Mouse (Mus musculus) neural tube, embryonic 10.5 days (tissue): ENCODE measurements around the gene Adgrg5.

ENCODE experiments used
- DNase-seq: peaks from one replicate; pipeline ENCODE4 v3.0.0-alpha.2; 2017; ENCODE audit warnings: low spot score; ENCODE audit errors: extremely low spot score

Adgrg5 gene

GRCm38 (mm10) chr8:94967071-94967470 is 43.6 kb downstream of the Adgrg5 start:
- no peak for DNase-seq

GRCm38 (mm10) chr8:94967554-94967953 is 44.1 kb downstream of the Adgrg5 start:
- no peak for DNase-seq

- no peak for DNase-seq
These were observed 49.8 kb downstream of the Adgrg5 start for GRCm38 (mm10) chr8:94973270-94973669.

GRCm38 (mm10) chr8:94973786-94974185 is 50.3 kb downstream of the Adgrg5 start:
- no peak for DNase-seq

- no peak for DNase-seq
These were observed 51.1 kb downstream of the Adgrg5 start, which contains the start of gene Adgrg1 for GRCm38 (mm10) chr8:94974467-94975165. Adgrg1 (plus strand) TSS chr8:94974751.

- DNase-seq: no peak
These were observed 53.3 kb downstream of the Adgrg5 start for GRCm38 (mm10) chr8:94976651-94977417.

GRCm38 (mm10) chr8:94978131-94978530 is 54.6 kb downstream of the Adgrg5 start:
- no peak for DNase-seq

GRCm38 (mm10) chr8:94978593-94979319 is 55.3 kb downstream of the Adgrg5 start:
- no peak for DNase-seq

GRCm38 (mm10) chr8:94980176-94980575 is 56.7 kb downstream of the Adgrg5 start:
- no peak for DNase-seq

- no peak for DNase-seq
These were observed 57.5 kb downstream of the Adgrg5 start for GRCm38 (mm10) chr8:94980976-94981375.

GRCm38 (mm10) chr8:94981848-94982247 is 58.4 kb downstream of the Adgrg5 start:
- DNase-seq: no peak

GRCm38 (mm10) chr8:94983146-94983545 is 59.7 kb downstream of the Adgrg5 start:
- DNase-seq: no peak

- no peak for DNase-seq
These were observed 60.5 kb downstream of the Adgrg5 start for GRCm38 (mm10) chr8:94983881-94984516.

- DNase-seq: no peak
These were observed 61.5 kb downstream of the Adgrg5 start for GRCm38 (mm10) chr8:94985023-94985422.

GRCm38 (mm10) chr8:94986676-94987075 is 63.2 kb downstream of the Adgrg5 start:
- DNase-seq: no peak

GRCm38 (mm10) chr8:94987553-94987952 is 64.1 kb downstream of the Adgrg5 start:
- no peak for DNase-seq

- no peak for DNase-seq
These were observed 65.1 kb downstream of the Adgrg5 start for GRCm38 (mm10) chr8:94988619-94989018.

- DNase-seq: no peak
These were observed 66.2 kb downstream of the Adgrg5 start for GRCm38 (mm10) chr8:94989711-94990110.

GRCm38 (mm10) chr8:94990598-94991453 is 67.3 kb downstream of the Adgrg5 start:
- DNase-seq: no peak

GRCm38 (mm10) chr8:94991454-94991994 is 68.0 kb downstream of the Adgrg5 start:
- no peak for DNase-seq
